Mouse (Mus musculus) right cerebral cortex, postnatal 36 days (tissue): ENCODE data around the gene Tmem37.

Source experiments
- DNase-seq, 2 experiments: peaks; one replicate each; pipeline ENCODE4 v3.0.0; 2022; ENCODE audit warnings: low spot score in 2 of 2, mixed read lengths in 1 of 2

The Tmem37 gene

GRCm38 (mm10) chr1:120073519-120074306 lies at the start of gene Tmem37:
TSS of gene Tmem37 (minus strand) at chr1:120074074.
- DNase-seq: no peak

- DNase-seq: no peak
Observed at GRCm38 (mm10) chr1:120122634-120123383, 48.9 kb upstream of the Tmem37 start.

- DNase-seq: no peak
Observed at GRCm38 (mm10) chr1:120121930-120122530, 48.2 kb upstream of the Tmem37 start.

- peak; percentile 96 to 97 for DNase-seq
Observed at GRCm38 (mm10) chr1:120120969-120121811, 47.3 kb upstream of the Tmem37 start, which contains the start of the genes Dbi and 3110009E18Rik. TSS of gene Dbi (minus strand) at chr1:120121078. TSS of gene 3110009E18Rik (plus strand) at chr1:120121187.

- DNase-seq: no peak
Observed at GRCm38 (mm10) chr1:120120141-120120968, 46.5 kb upstream of the Tmem37 start.

- DNase-seq: no peak
Observed at GRCm38 (mm10) chr1:120119389-120119788, 45.5 kb upstream of the Tmem37 start.

GRCm38 (mm10) chr1:120118854-120119253 lies 45.0 kb upstream of the Tmem37 start:
- no peak for DNase-seq

- DNase-seq: no peak
Observed at GRCm38 (mm10) chr1:120116106-120116505, 42.2 kb upstream of the Tmem37 start.

GRCm38 (mm10) chr1:120115671-120116081 lies 41.8 kb upstream of the Tmem37 start:
- DNase-seq: peak; percentile 71 to 79

- no peak for DNase-seq
Observed at GRCm38 (mm10) chr1:120112251-120113187, 38.6 kb upstream of the Tmem37 start.

- no peak for DNase-seq
Observed at GRCm38 (mm10) chr1:120111766-120112165, 37.9 kb upstream of the Tmem37 start.

- no peak for DNase-seq
Observed at GRCm38 (mm10) chr1:120109741-120110432, 36.0 kb upstream of the Tmem37 start.

GRCm38 (mm10) chr1:120105556-120105959 lies 31.7 kb upstream of the Tmem37 start:
- DNase-seq: no peak

- DNase-seq: no peak
Observed at GRCm38 (mm10) chr1:120101227-120101609, 27.3 kb upstream of the Tmem37 start.

- DNase-seq: no peak
Observed at GRCm38 (mm10) chr1:120100456-120101226, 26.8 kb upstream of the Tmem37 start.

GRCm38 (mm10) chr1:120099483-120099882 lies 25.6 kb upstream of the Tmem37 start:
- DNase-seq: no peak

- DNase-seq: peak in 1 of 2 experiments; percentile 41
Observed at GRCm38 (mm10) chr1:120098327-120098726, 24.5 kb upstream of the Tmem37 start.

- no peak for DNase-seq
Observed at GRCm38 (mm10) chr1:120094920-120095319, 21.0 kb upstream of the Tmem37 start.
